Mouse (Mus musculus) intestine, postnatal 0 days (tissue): ENCODE results near the gene Mrps2. TPM values are rescaled to one million over a fixed set of nuclear protein-coding genes. Genes with fewer than 3 reads are reported as not detected.

Source experiments
- ATAC-seq: fragments of 200-750 bp; cut with Nextera tagmentation; 2 replicates; pipeline ENCODE4 v1.8.0; 2017; ENCODE audit warnings: mild to moderate bottlenecking, moderate TSS enrichment, moderate library complexity
- H3K27ac ChIP-seq: fragments of 300-500 bp; sonication (generic); 2 replicates; pipeline ENCODE4 v1.5.1; 2014; ENCODE audit warnings: mild to moderate bottlenecking, low read depth, low read length, moderate library complexity
- H3K27me3 ChIP-seq: fragments of 300-500 bp; sonication (generic); replicated peaks from 2 replicates; pipeline ENCODE4 v1.6.1; 2014; ENCODE audit warnings: low read length, mixed read lengths; ENCODE audit not compliant: control insufficient read depth, insufficient read depth
- H3K36me3 ChIP-seq: fragments of 300-500 bp; sonication (generic); 2 replicates; pipeline ENCODE4 v1.6.1; 2014; ENCODE audit warnings: mild to moderate bottlenecking, moderate library complexity; ENCODE audit not compliant: control insufficient read depth, insufficient read depth
- H3K4me1 ChIP-seq: fragments of 300-500 bp; sonication (generic); replicated peaks from 2 replicates; pipeline ENCODE4 v1.6.1; 2014; ENCODE audit warnings: antibody characterized with exemption, low read length, mixed read lengths; ENCODE audit not compliant: control insufficient read depth, insufficient read depth
- H3K4me2 ChIP-seq: fragments of 300-500 bp; sonication (generic); replicated peaks from 2 replicates; pipeline ENCODE4 v1.6.1; 2014; ENCODE audit warnings: low read depth, mild to moderate bottlenecking, moderate library complexity
- H3K4me3 ChIP-seq: fragments of 300-500 bp; sonication (generic); 2 replicates; pipeline ENCODE4 v1.5.1; 2014; ENCODE audit warnings: low read depth, low read length
- H3K9ac ChIP-seq: fragments of 300-500 bp; sonication (generic); 2 replicates; pipeline ENCODE4 v1.6.1; 2014; ENCODE audit warnings: mild to moderate bottlenecking, low read depth, low read length
- H3K9me3 ChIP-seq: fragments of 300-500 bp; sonication (generic); 2 replicates; pipeline ENCODE4 v1.6.1; 2016; ENCODE audit warnings: mixed run types; ENCODE audit not compliant: control insufficient read depth
- CTCF ChIP-seq: sonication (generic); IDR thresholded peaks from 2 replicates; pipeline ENCODE4 v1.5.1; 2016; ENCODE audit warnings: low read depth, mild to moderate bottlenecking, control low read depth, antibody characterized with exemption, moderate library complexity
- WGBS: fragments of 180-500 bp; shearing (Covaris S2); extraction: QIAGEN DNeasy Blood & Tissue Kit; methylation state at CpG from one replicate; pipeline ENCODE4 v1.1.7; 2014; 5-methylcytosine and 5-hydroxymethylcytosine counted together
- polyA plus RNA-seq: library from polyadenylated mRNA; unstranded; fragments of >200 nt; fragmentation: Nextera tagmentation; extraction: Ambion mirVana; gene quantifications from 2 replicates; pipeline ENCODE4 v1.2.1, GENCODE M21; 2015

Gene Mrps2
- polyA plus RNA-seq, 1 experiment from 2014 or later, result 24.5 TPM

GRCm38 (mm10) chr2:28433512-28433911 lies 34.4 kb upstream of the Mrps2 start:
- 0% methylated on average over 1 of the region's 2 CpGs for WGBS

GRCm38 (mm10) chr2:28435401-28435800 lies 32.5 kb upstream of the Mrps2 start:
- H3K27ac ChIP-seq, result no peak overlapping the region
- H3K27me3 ChIP-seq, result no peaks in the 10 kb centered on the region
- TF ChIP-seq CTCF, result no peak
- ATAC-seq, result no peak
- no peak overlapping the region for H3K9ac ChIP-seq
- no peak overlapping the region for H3K4me2 ChIP-seq
- H3K4me1 ChIP-seq, result no peaks in the 10 kb centered on the region
- no peaks in the 10 kb centered on the region for H3K36me3 ChIP-seq
- WGBS, result 85% methylated on average over 11 of the region's 11 CpGs
- no peaks in the 10 kb centered on the region for H3K9me3 ChIP-seq
- H3K4me3 ChIP-seq, result no peak overlapping the region

More at GRCm38 (mm10) chr2:28433512-28433911, 34.4 kb upstream of the Mrps2 start:
- no peak for ATAC-seq
- Histone ChIP-seq H3K4me3 (no peak overlapping the region), H3K9ac (no peak overlapping the region), H3K9me3 (no peaks in the 10 kb centered on the region), H3K36me3 (no peaks in the 10 kb centered on the region), H3K27me3 (no peaks in the 10 kb centered on the region), H3K27ac (no peak overlapping the region), H3K4me2 (no peak overlapping the region), H3K4me1 (no peaks in the 10 kb centered on the region)
- TF ChIP-seq CTCF, result no peak

GRCm38 (mm10) chr2:28440842-28441241 lies 27.0 kb upstream of the Mrps2 start:
- H3K9ac ChIP-seq, result no peak overlapping the region
- no peak overlapping the region for H3K4me2 ChIP-seq
- no peak for ATAC-seq
- no peaks in the 10 kb centered on the region for H3K9me3 ChIP-seq
- TF ChIP-seq CTCF, result no peak
- WGBS, result 55% methylated on average over 6 of the region's 6 CpGs
- H3K4me1 ChIP-seq, result no peaks in the 10 kb centered on the region
- no peaks in the 10 kb centered on the region for H3K36me3 ChIP-seq
- no peaks in the 10 kb centered on the region for H3K27me3 ChIP-seq
- H3K27ac ChIP-seq, result no peak overlapping the region
- no peak overlapping the region for H3K4me3 ChIP-seq

- Histone ChIP-seq H3K27ac (no peak overlapping the region), H3K4me2 (no peak overlapping the region), H3K9me3 (no peaks in the 10 kb centered on the region), H3K27me3 (0 out of 2 replicates have a peak, but pooled peaks cover 5% of the 10 kb centered on the region), H3K4me3 (no peak overlapping the region), H3K4me1 (no peaks in the 10 kb centered on the region), H3K36me3 (no peaks in the 10 kb centered on the region), H3K9ac (no peak overlapping the region)
- ATAC-seq, result no peak
- WGBS, result 81% methylated on average over 4 of the region's 4 CpGs
- no peak for TF ChIP-seq CTCF
These were observed 22.8 kb upstream of the Mrps2 start for GRCm38 (mm10) chr2:28445082-28445481.

GRCm38 (mm10) chr2:28446181-28446514 lies 21.7 kb upstream of the Mrps2 start:
- Histone ChIP-seq H3K36me3 (0 out of 2 replicates have a peak, but pooled peaks cover 2% of the 10 kb centered on the region), H3K27ac (no peak overlapping the region), H3K4me2 (peak overlapping the region; percentile 99), H3K4me3 (peak overlapping the region; percentile 75), H3K4me1 (no peaks in the 10 kb centered on the region), H3K9ac (0 out of 2 replicates have a peak overlapping the region, but pooled peaks have one; percentile 60), H3K9me3 (no peaks in the 10 kb centered on the region), H3K27me3 (0 out of 2 replicates have a peak, but pooled peaks cover 5% of the 10 kb centered on the region)
- 6% methylated on average over 5 of the region's 5 CpGs for WGBS
- ATAC-seq, result no peak
- no peak for TF ChIP-seq CTCF

GRCm38 (mm10) chr2:28446515-28447314 lies 21.2 kb upstream of the Mrps2 start, which contains the start of gene Ppp1r26:
Gene Ppp1r26, plus strand, starts transcription at chr2:28446800.
- 0 out of 2 replicates have a peak, but pooled peaks cover 3% of the 10 kb centered on the region for H3K36me3 ChIP-seq
- 0 out of 2 replicates have a peak, but pooled peaks cover 5% of the 10 kb centered on the region for H3K27me3 ChIP-seq
- no peak within 1 kb of the TSS for H3K27ac ChIP-seq
- peak within 1 kb of the TSS; percentile 99 for H3K4me2 ChIP-seq
- ATAC-seq, result peak; percentile 58
- no peaks in the 10 kb centered on the region for H3K9me3 ChIP-seq
- no peak for TF ChIP-seq CTCF
- H3K4me3 ChIP-seq, result peak within 1 kb of the TSS; percentile 75
- no peaks in the 10 kb centered on the region for H3K4me1 ChIP-seq
- peak within 1 kb of the TSS; percentile 60 for H3K9ac ChIP-seq
- under 1% methylated on average over 98 of the region's 118 CpGs for whole genome bisulfite sequencing
